Mouse (Mus musculus) liver (tissue): ENCODE measurements around the gene Snrk.
A peak's percentile ranks its signal among the peaks of the same experiment; 100 is the strongest.
"Not testable (repeated sequence)": the region's sequence is repeated elsewhere in the genome, so short reads cannot be mapped to it uniquely, and the experiment has no call there.

Experiments used
- DNase-seq: peaks from one replicate; pipeline ENCODE4 v3.0.0-alpha.2; 2020; ENCODE audit warnings: mixed read lengths

Snrk gene

GRCm38 (mm10) chr9:122146124-122146870 lies 29.2 kb downstream of the Snrk start:
- no peak for DNase-seq

- DNase-seq = no peak
Observed at GRCm38 (mm10) chr9:122148356-122148755, 31.3 kb downstream of the Snrk start.

GRCm38 (mm10) chr9:122149997-122150826 lies 33.1 kb downstream of the Snrk start:
- no peak for DNase-seq

- no peak for DNase-seq
Observed at GRCm38 (mm10) chr9:122152063-122152462, 35.0 kb downstream of the Snrk start.

- no peak for DNase-seq
Observed at GRCm38 (mm10) chr9:122152501-122152900, 35.4 kb downstream of the Snrk start.

GRCm38 (mm10) chr9:122153436-122153835 lies 36.4 kb downstream of the Snrk start:
- no peak for DNase-seq

GRCm38 (mm10) chr9:122155193-122155592 lies 38.1 kb downstream of the Snrk start:
- no peak for DNase-seq

GRCm38 (mm10) chr9:122156389-122157078 lies 39.5 kb downstream of the Snrk start:
- DNase-seq = no peak

GRCm38 (mm10) chr9:122157079-122157441 lies 40.0 kb downstream of the Snrk start:
- no peak for DNase-seq

GRCm38 (mm10) chr9:122164535-122164934 lies 47.5 kb downstream of the Snrk start:
- no peak for DNase-seq

GRCm38 (mm10) chr9:122167719-122168118 lies 50.7 kb downstream of the Snrk start:
- DNase-seq = not testable (repeated sequence)

GRCm38 (mm10) chr9:122169901-122170300 lies 52.8 kb downstream of the Snrk start:
- no peak for DNase-seq

- DNase-seq = no peak
Observed at GRCm38 (mm10) chr9:122172612-122173186, 55.6 kb downstream of the Snrk start.

GRCm38 (mm10) chr9:122173405-122174233 lies 56.6 kb downstream of the Snrk start:
- no peak for DNase-seq

- DNase-seq = no peak
Observed at GRCm38 (mm10) chr9:122174723-122175122, 57.7 kb downstream of the Snrk start.

GRCm38 (mm10) chr9:122177256-122178220 lies 60.5 kb downstream of the Snrk start:
- DNase-seq = no peak

- no peak for DNase-seq
Observed at GRCm38 (mm10) chr9:122178427-122178826, 61.4 kb downstream of the Snrk start.

GRCm38 (mm10) chr9:122180105-122180504 lies 63.0 kb downstream of the Snrk start:
- no peak for DNase-seq

- no peak for DNase-seq
Observed at GRCm38 (mm10) chr9:122183074-122183473, 66.0 kb downstream of the Snrk start.

GRCm38 (mm10) chr9:122184329-122184728 lies 67.3 kb downstream of the Snrk start:
- DNase-seq = no peak

GRCm38 (mm10) chr9:122185061-122185460 lies 68.0 kb downstream of the Snrk start:
- peak; percentile 72 for DNase-seq
